Comparison of ENCODE assay signal across 28 mouse cellular contexts in the genomic region with DNA sequence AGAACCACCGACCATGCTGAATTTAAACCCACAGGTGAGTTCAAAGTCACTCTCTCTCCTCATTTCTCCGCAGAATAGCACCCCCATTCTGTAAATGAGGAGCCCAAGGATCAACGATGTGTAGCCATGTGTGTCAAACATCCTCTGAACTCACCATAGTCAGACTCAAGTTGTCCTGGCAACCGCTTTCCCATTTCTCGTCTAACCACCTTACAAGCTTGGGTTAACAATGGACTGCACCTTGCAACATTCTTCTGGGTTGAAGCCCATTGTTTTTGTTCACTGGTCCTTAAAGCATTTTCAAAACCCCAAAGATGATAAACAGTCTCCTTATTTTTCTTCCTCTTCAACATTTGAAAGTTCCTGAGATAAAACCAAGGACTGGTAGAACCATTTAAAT. TPM values are rescaled to one million over a fixed set of nuclear protein-coding genes. Genes with fewer than 3 reads are reported as not detected.
A peak's percentile ranks its signal among the peaks of the same experiment; 100 is the strongest.
DNase-seq lines count a peak whose midpoint lies in the region; ATAC-seq lines count a peak whose summit lies in the region.
"Had no signal": no experiment of that assay in that cellular context is flagged by ENCODE, and none has a peak within 500 bp of the region (broad histone marks: within the 10 kb centered on the region; RNA-seq: fewer than 3 reads in every experiment).

No protein-coding gene starts in this region.

- H3K4me3 ChIP-seq in embryonic facial prominence, embryonic 14.5 days (ENCODE audit: low read depth, low read length), result no peak overlapping the region
- no peak overlapping the region for H3K4me3 ChIP-seq in embryonic facial prominence, embryonic 10.5 days
- no peak overlapping the region for H3K4me3 ChIP-seq in kidney, embryonic 16.5 days (ENCODE audit: low read length)
- H3K4me3 ChIP-seq: embryonic facial prominence, embryonic 13.5 days; forebrain, embryonic 10.5 days; forebrain, embryonic 13.5 days; heart, adult 2 months; heart, embryonic 10.5 days; heart, embryonic 13.5 days had no signal

- DNase-seq in embryonic facial prominence, embryonic 14.5 days (ENCODE audit: low spot score), result peak; percentile 46
- no peak for DNase-seq in embryonic facial prominence, embryonic 10.5 days (ENCODE audit: low spot score)
- DNase-seq in kidney, adult 11 months, result no peak
- DNase-seq in A20 (ENCODE audit: low read depth, low spot score), result peak; percentile 32
- peak; percentile 94 for DNase-seq in R1 (ENCODE audit: low read depth, low spot score)
- no peak for DNase-seq in thymus, postnatal 10 days (ENCODE audit: low spot score in 2 of 2)
- no peak for DNase-seq in thymus, postnatal 25 days
- DNase-seq: adrenal gland, postnatal 10 days; adrenal gland, postnatal 36 days; cerebellum, adult 11 months; cerebellum, adult 2 months; cerebellum, adult 9-11 months; cerebellum, postnatal 25 days; gastrocnemius, postnatal 10 days; gastrocnemius, postnatal 36 days; heart, adult 2 months; heart, postnatal 14 days; heart, postnatal 4 days had no signal

- H3K4me2 ChIP-seq in embryonic facial prominence, embryonic 14.5 days (ENCODE audit: low read depth, low read length), result no peak overlapping the region
- H3K4me2 ChIP-seq in kidney, embryonic 16.5 days (replicated peaks; ENCODE audit: low read depth, low read length), result no peak overlapping the region
- H3K4me2 ChIP-seq: embryonic facial prominence, embryonic 13.5 days; forebrain, embryonic 13.5 days; heart, embryonic 13.5 days; hindbrain, embryonic 14.5 days had no signal

- H3K9me3 ChIP-seq in embryonic facial prominence, embryonic 14.5 days (ENCODE audit: control insufficient read depth, low read length), result no peaks in the 10 kb centered on the region
- H3K9me3 ChIP-seq in embryonic facial prominence, embryonic 10.5 days, result no peaks in the 10 kb centered on the region
- H3K9me3 ChIP-seq in kidney, embryonic 16.5 days (ENCODE audit: low read length), result no peaks in the 10 kb centered on the region
- H3K9me3 ChIP-seq: embryonic facial prominence, embryonic 13.5 days; forebrain, embryonic 10.5 days; forebrain, embryonic 13.5 days; G1E; heart, embryonic 10.5 days; heart, embryonic 13.5 days had no signal

- no peak for ATAC-seq in embryonic facial prominence, embryonic 14.5 days (ENCODE audit: low read depth)
- no peak for ATAC-seq in kidney, embryonic 16.5 days (ENCODE audit: low FRiP score, low TSS enrichment)
- ATAC-seq: forebrain, embryonic 13.5 days; forebrain, embryonic 16.5 days; hindbrain, postnatal 0 days had no signal

- no peak overlapping the region for H3K27ac ChIP-seq in embryonic facial prominence, embryonic 14.5 days (replicated peaks; ENCODE audit: low read depth, low read length)
- no peak overlapping the region for H3K27ac ChIP-seq in embryonic facial prominence, embryonic 10.5 days (replicated peaks)
- peak overlapping the region; percentile 64; the same call in 1 of the 2 replicates for H3K27ac ChIP-seq in kidney, embryonic 16.5 days (ENCODE audit: low read length)
- H3K27ac ChIP-seq: embryonic facial prominence, embryonic 13.5 days; forebrain, embryonic 10.5 days; forebrain, embryonic 13.5 days; heart, adult 2 months; heart, embryonic 10.5 days; heart, embryonic 13.5 days; hindbrain, embryonic 14.5 days; hindbrain, postnatal 0 days had no signal

- no peaks in the 10 kb centered on the region for H3K27me3 ChIP-seq in embryonic facial prominence, embryonic 14.5 days (replicated peaks; ENCODE audit: control insufficient read depth, insufficient read depth, low read length)
- peaks cover 40% of the 10 kb centered on the region for H3K27me3 ChIP-seq in embryonic facial prominence, embryonic 10.5 days (replicated peaks; ENCODE audit: low read depth, poor library complexity, severe bottlenecking)
- no peaks in the 10 kb centered on the region for H3K27me3 ChIP-seq in kidney, embryonic 16.5 days (ENCODE audit: insufficient read depth, low read length)
- H3K27me3 ChIP-seq: heart, embryonic 13.5 days had no signal

- H3K9ac ChIP-seq in embryonic facial prominence, embryonic 14.5 days (ENCODE audit: low read depth, low read length), result no peak overlapping the region
- no peak overlapping the region for H3K9ac ChIP-seq in kidney, embryonic 16.5 days (replicated peaks; ENCODE audit: low read length)
- H3K9ac ChIP-seq: embryonic facial prominence, embryonic 13.5 days; forebrain, embryonic 13.5 days; heart, embryonic 13.5 days; hindbrain, embryonic 14.5 days had no signal

- peaks cover 38% of the 10 kb centered on the region for H3K4me1 ChIP-seq in embryonic facial prominence, embryonic 14.5 days (ENCODE audit: control insufficient read depth, insufficient read depth, low read length)
- H3K4me1 ChIP-seq in embryonic facial prominence, embryonic 10.5 days, result peaks cover 59% of the 10 kb centered on the region
- peaks cover 51% of the 10 kb centered on the region for H3K4me1 ChIP-seq in kidney, embryonic 16.5 days (ENCODE audit: insufficient read depth, low read length)

- WGBS in embryonic facial prominence, embryonic 14.5 days, result 77% methylated on average over 5 of the region's 5 CpGs
- 78% methylated on average over 5 of the region's 5 CpGs for WGBS in embryonic facial prominence, embryonic 10.5 days
- WGBS in kidney, embryonic 16.5 days, result 46% methylated on average over 5 of the region's 5 CpGs

- H3K36me3 ChIP-seq in embryonic facial prominence, embryonic 14.5 days (ENCODE audit: control insufficient read depth, insufficient read depth, low read length), result no peaks in the 10 kb centered on the region
- no peaks in the 10 kb centered on the region for H3K36me3 ChIP-seq in embryonic facial prominence, embryonic 10.5 days (replicated peaks)
- H3K36me3 ChIP-seq in kidney, embryonic 16.5 days (ENCODE audit: insufficient read depth, low read length), result no peaks in the 10 kb centered on the region
- H3K36me3 ChIP-seq: embryonic facial prominence, embryonic 13.5 days; forebrain, embryonic 10.5 days; G1E; heart, embryonic 10.5 days; heart, embryonic 13.5 days had no signal

RNA-seq across cellular contexts. Expression of a gene that starts 34.9 kb away (rescaled TPM):
- 49.8 and 53.5 TPM in 2 replicates for polyA plus RNA-seq in embryonic facial prominence, embryonic 14.5 days (2014; fragmentation: Nextera tagmentation; extraction: Ambion mirVana)
- 43.3 and 47.2 TPM in 2 replicates for polyA plus RNA-seq in embryonic facial prominence, embryonic 10.5 days (2016; fragmentation: Nextera tagmentation; extraction: Ambion mirVana)
- polyA plus RNA-seq in kidney, embryonic 16.5 days (2015; fragmentation: Nextera tagmentation; extraction: Ambion mirVana), result 45.5 and 45.7 TPM in 2 replicates

Comparison
In these comparisons a context has a peak if more than half of its experiments do, and no peak if none do; other contexts are left out.
1. DNase-seq: peak in embryonic facial prominence, embryonic 14.5 days (single experiment), A20 (single experiment) and R1 (single experiment); none in embryonic facial prominence, embryonic 10.5 days (single experiment), kidney, adult 11 months (single experiment), thymus, postnatal 10 days (0 of 2) and thymus, postnatal 25 days (single experiment).